Mouse (Mus musculus) heart, embryonic 16.5 days (tissue): ENCODE data around the gene Cyp4a10. TPM values are rescaled to one million over a fixed set of nuclear protein-coding genes. Genes with fewer than 3 reads are reported as not detected.
"Not testable (repeated sequence)": the region's sequence is repeated elsewhere in the genome, so short reads cannot be mapped to it uniquely, and the experiment has no call there.

Experiments
- ATAC-seq: fragments of 200-750 bp; cut with Nextera tagmentation; replicated peaks from 2 replicates; pipeline ENCODE4 v1.8.0; 2017; ENCODE audit warnings: moderate number of reproducible peaks; ENCODE audit not compliant: insufficient read depth, low FRiP score; ENCODE audit errors: extremely low read depth
- H3K27ac ChIP-seq: fragments of 300-500 bp; sonication (generic); 2 replicates; pipeline ENCODE4 v1.5.1; 2014; ENCODE audit warnings: mild to moderate bottlenecking, low read length, control low read depth, moderate library complexity
- H3K27me3 ChIP-seq: fragments of 300-500 bp; sonication (generic); 2 replicates; pipeline ENCODE4 v1.6.1; 2014; ENCODE audit warnings: low read length, mixed read lengths; ENCODE audit not compliant: control insufficient read depth, insufficient read depth
- H3K36me3 ChIP-seq: fragments of 300-500 bp; sonication (generic); 2 replicates; pipeline ENCODE4 v1.6.1; 2014; ENCODE audit not compliant: control insufficient read depth, insufficient read depth
- H3K4me1 ChIP-seq: fragments of 300-500 bp; sonication (generic); 2 replicates; pipeline ENCODE4 v1.6.1; 2014; ENCODE audit warnings: low read length, mixed read lengths; ENCODE audit not compliant: control insufficient read depth, insufficient read depth
- H3K4me2 ChIP-seq: fragments of 300-500 bp; sonication (generic); 2 replicates; pipeline ENCODE4 v1.6.1; 2014; ENCODE audit warnings: low read depth, mild to moderate bottlenecking, control low read depth, low read length
- H3K4me3 ChIP-seq: fragments of 300-500 bp; sonication (generic); 2 replicates; pipeline ENCODE4 v1.5.1; 2014; ENCODE audit warnings: mild to moderate bottlenecking, control low read depth, low read length
- H3K9ac ChIP-seq: fragments of 300-500 bp; sonication (generic); 2 replicates; pipeline ENCODE4 v1.6.1; 2014; ENCODE audit warnings: low read length, control low read depth
- H3K9me3 ChIP-seq: fragments of 300-500 bp; sonication (generic); replicated peaks from 2 replicates; pipeline ENCODE4 v1.6.1; 2016; ENCODE audit warnings: low read length; ENCODE audit not compliant: control insufficient read depth
- WGBS: fragments of 180-500 bp; shearing (Covaris S2); extraction: QIAGEN DNeasy Blood & Tissue Kit; methylation state at CpG from one replicate; pipeline ENCODE4 v1.1.7; 2014; 5-methylcytosine and 5-hydroxymethylcytosine counted together
- polyA plus RNA-seq: library from polyadenylated mRNA; unstranded; fragments of >200 nt; fragmentation: Nextera tagmentation; extraction: Ambion mirVana; gene quantifications from 2 replicates; pipeline ENCODE4 v1.2.1, GENCODE M21; 2015

Gene Cyp4a10
- polyA plus RNA-seq, 1 experiment from 2014 or later = not detected

GRCm38 (mm10) chr4:115545101-115545500 lies 27.0 kb downstream of the Cyp4a10 start:
- H3K27me3 ChIP-seq = no peaks in the 10 kb centered on the region

GRCm38 (mm10) chr4:115546141-115546828 lies 28.2 kb downstream of the Cyp4a10 start:
- Histone ChIP-seq H3K4me2 (no peak overlapping the region), H3K9me3 (no peaks in the 10 kb centered on the region), H3K4me1 (no peaks in the 10 kb centered on the region), H3K27me3 (no peaks in the 10 kb centered on the region), H3K9ac (no peak overlapping the region), H3K27ac (peak overlapping the region; percentile 4; the same call in 1 of the 2 replicates), H3K4me3 (no peak overlapping the region), H3K36me3 (no peaks in the 10 kb centered on the region)
- WGBS = 34% methylated on average over 2 of the region's 2 CpGs
- peak; percentile 70 for ATAC-seq

More at GRCm38 (mm10) chr4:115545101-115545500, 27.0 kb downstream of the Cyp4a10 start:
- Histone ChIP-seq H3K4me2 (no peak overlapping the region), H3K27ac (no peak overlapping the region), H3K4me1 (no peaks in the 10 kb centered on the region), H3K9me3 (no peaks in the 10 kb centered on the region), H3K9ac (no peak overlapping the region), H3K36me3 (no peaks in the 10 kb centered on the region), H3K4me3 (no peak overlapping the region)
- ATAC-seq = no peak
- WGBS = 33% methylated on average over 1 of the region's 1 CpGs

GRCm38 (mm10) chr4:115552726-115553125 lies 34.7 kb downstream of the Cyp4a10 start:
- Histone ChIP-seq H3K9me3 (no peaks in the 10 kb centered on the region), H3K9ac (no peak overlapping the region), H3K27ac (no peak overlapping the region), H3K4me3 (no peak overlapping the region), H3K4me1 (no peaks in the 10 kb centered on the region), H3K36me3 (no peaks in the 10 kb centered on the region), H3K27me3 (no peaks in the 10 kb centered on the region), H3K4me2 (no peak overlapping the region)
- WGBS = 77% methylated on average over 3 of the region's 3 CpGs
- no peak for ATAC-seq

DNA sequence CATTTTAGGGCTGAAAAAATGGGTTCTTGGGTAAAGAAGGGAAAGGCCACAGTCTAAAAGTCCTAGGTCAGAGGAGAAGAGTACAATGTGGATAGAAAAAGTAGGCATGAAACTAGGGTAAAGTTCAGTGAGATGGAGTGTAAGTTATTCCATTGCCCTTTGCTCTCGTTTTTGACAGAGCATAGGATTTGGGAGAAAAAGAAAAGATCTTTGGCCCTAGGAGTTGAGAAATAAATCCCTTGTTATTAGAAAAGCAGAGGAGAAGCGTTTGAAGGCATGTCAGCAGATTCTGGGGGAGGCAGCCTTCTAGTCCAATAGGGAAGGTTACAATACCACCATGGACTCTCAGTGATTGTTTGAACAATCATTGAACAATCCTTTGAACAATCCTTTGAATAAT lies 37.4 kb downstream of the Cyp4a10 start:
- Histone ChIP-seq H3K36me3 (no peaks in the 10 kb centered on the region), H3K9ac (no peak overlapping the region), H3K4me2 (no peak overlapping the region), H3K4me3 (no peak overlapping the region), H3K9me3 (no peaks in the 10 kb centered on the region), H3K27me3 (no peaks in the 10 kb centered on the region), H3K4me1 (no peaks in the 10 kb centered on the region), H3K27ac (no peak overlapping the region)
- WGBS = 43% methylated on average over 2 of the region's 2 CpGs
- ATAC-seq = no peak

DNA sequence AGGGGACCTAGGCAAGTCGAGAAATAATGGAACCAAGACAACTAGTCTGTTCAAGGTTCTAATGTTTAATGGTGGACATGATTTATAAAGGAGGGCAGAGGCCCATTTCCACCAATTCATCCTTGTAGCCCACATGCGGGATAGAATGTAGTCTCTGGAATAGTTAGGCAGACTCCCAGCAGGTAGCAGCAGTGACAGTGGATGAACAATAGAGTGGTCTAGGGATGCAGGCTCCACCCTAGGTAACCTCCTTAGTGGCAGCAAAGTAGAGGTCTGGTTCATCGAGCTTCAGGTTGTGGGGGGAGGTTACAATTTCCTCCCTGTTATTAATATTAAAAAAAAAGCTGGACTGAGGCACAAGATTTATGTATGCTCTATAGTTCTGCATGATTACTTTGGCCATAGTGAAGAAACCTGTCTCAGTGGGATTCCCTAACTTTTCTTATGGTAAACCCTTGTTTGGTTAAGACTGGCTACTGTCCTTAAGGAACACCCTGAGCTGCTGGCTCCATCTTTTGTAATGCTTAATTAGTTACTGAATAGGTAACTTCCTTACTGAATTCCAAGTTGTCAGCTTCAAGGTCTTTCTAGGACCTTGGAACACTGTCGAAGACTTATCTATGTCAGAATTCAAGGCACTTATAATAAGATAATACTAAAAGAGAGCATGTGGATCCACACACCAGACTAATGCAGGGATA lies 39.9 kb downstream of the Cyp4a10 start:
- Histone ChIP-seq H3K4me2 (no peak overlapping the region), H3K9me3 (no peaks in the 10 kb centered on the region), H3K27ac (no peak overlapping the region), H3K36me3 (no peaks in the 10 kb centered on the region), H3K27me3 (no peaks in the 10 kb centered on the region), H3K9ac (no peak overlapping the region), H3K4me3 (no peak overlapping the region), H3K4me1 (no peaks in the 10 kb centered on the region)
- no peak for ATAC-seq
- 70% methylated on average over 4 of the region's 4 CpGs for WGBS

DNA sequence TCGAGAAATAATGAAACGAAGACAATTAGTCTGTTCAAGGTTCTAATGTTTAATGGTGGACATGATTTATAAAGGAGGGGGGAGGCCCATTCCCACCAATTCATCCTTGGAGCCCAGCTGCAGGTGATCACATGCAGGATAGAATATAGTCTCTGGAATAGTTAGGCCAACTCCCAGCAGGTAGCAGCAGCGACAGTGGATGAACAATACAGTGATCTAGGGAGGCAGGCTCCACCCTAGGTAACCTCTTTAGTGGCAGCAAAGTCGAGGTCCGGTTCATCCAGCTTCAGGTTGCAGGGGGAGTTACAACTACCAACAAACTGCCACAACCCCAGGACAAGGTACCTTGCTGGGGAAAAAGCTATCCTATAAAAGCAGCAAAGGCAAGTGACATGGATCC lies 43.2 kb downstream of the Cyp4a10 start:
- H3K4me3 ChIP-seq, H3K9ac ChIP-seq, H3K27ac ChIP-seq, ATAC-seq, H3K4me2 ChIP-seq, H3K36me3 ChIP-seq, H3K4me1 ChIP-seq, H3K9me3 ChIP-seq, H3K27me3 ChIP-seq: not testable (repeated sequence)
- 67% methylated on average over 5 of the region's 5 CpGs for WGBS

GRCm38 (mm10) chr4:115563401-115563800 lies 45.3 kb downstream of the Cyp4a10 start, which contains the start of gene Cyp4a31:
Cyp4a31 (plus strand) TSS chr4:115563649.
- WGBS = 71% methylated on average over 3 of the region's 3 CpGs
- no peaks in the 10 kb centered on the region for H3K9me3 ChIP-seq
- H3K36me3 ChIP-seq = no peaks in the 10 kb centered on the region
- no peak for ATAC-seq
- H3K4me1 ChIP-seq = no peaks in the 10 kb centered on the region
- no peak within 1 kb of the TSS for H3K4me2 ChIP-seq
- H3K4me3 ChIP-seq = no peak within 1 kb of the TSS
- H3K9ac ChIP-seq = no peak within 1 kb of the TSS
- H3K27me3 ChIP-seq = no peaks in the 10 kb centered on the region
- H3K27ac ChIP-seq = no peak within 1 kb of the TSS

- not testable (repeated sequence) for H3K4me2 ChIP-seq, H3K4me1 ChIP-seq, H3K9me3 ChIP-seq, H3K9ac ChIP-seq, H3K27me3 ChIP-seq, H3K4me3 ChIP-seq, ATAC-seq, H3K36me3 ChIP-seq, H3K27ac ChIP-seq
- 57% methylated on average over 6 of the region's 6 CpGs for WGBS
Measured at GRCm38 (mm10) chr4:115564469-115565225, 46.6 kb downstream of the Cyp4a10 start.

DNA sequence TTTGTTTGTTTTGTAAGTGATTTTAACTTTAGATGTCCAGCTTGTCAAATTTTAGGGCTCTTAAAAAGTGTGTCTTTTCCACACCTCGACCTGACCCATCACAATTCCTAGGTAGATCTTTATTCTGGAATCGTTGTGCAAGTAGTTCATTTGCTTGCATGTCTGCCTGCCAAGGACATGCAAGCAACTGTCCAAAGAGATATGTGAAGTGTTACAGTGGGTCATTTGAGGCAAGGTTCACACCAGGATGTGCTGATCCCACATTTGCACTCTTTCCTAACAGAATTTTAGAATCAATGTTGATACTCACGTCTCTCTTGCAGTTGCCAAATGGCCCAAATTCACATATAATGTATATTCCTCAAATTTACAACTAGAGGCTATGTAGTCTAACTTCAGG lies 57.2 kb downstream of the Cyp4a10 start:
- 73% methylated on average over 3 of the region's 3 CpGs for WGBS
- no peak overlapping the region for H3K4me3 ChIP-seq

More for the DNA sequence above, 57.2 kb downstream of the Cyp4a10 start:
- Histone ChIP-seq H3K9ac (no peak overlapping the region), H3K4me1 (no peaks in the 10 kb centered on the region), H3K36me3 (no peaks in the 10 kb centered on the region), H3K27me3 (no peaks in the 10 kb centered on the region), H3K9me3 (no peaks in the 10 kb centered on the region), H3K27ac (no peak overlapping the region), H3K4me2 (no peak overlapping the region)
- no peak for ATAC-seq
